Comparison of ENCODE assay signal across 8 mouse cellular contexts in genomic region chr17:67869731-67870601, GRCm38 (mm10).
DNase-seq lines count a peak whose midpoint lies in the region; ATAC-seq and TF ChIP-seq lines count a peak whose summit lies in the region.

No protein-coding gene starts in this region.

- 72% methylated on average over 23 of the region's 23 CpGs for WGBS in midbrain, embryonic 11.5 days
- WGBS in stomach, embryonic 16.5 days = 72% methylated on average over 23 of the region's 23 CpGs

- intact Hi-C loops in left cerebral cortex, adult 2 months (cut with DNase I) = no loop called here

- TF ChIP-seq CTCF in left cerebral cortex, adult 2 months (IDR thresholded peaks at IDR 0.05) = peak; percentile 83

- no peaks in the 10 kb centered on the region for H3K27me3 ChIP-seq in midbrain, embryonic 11.5 days (ENCODE audit: control insufficient read depth, insufficient read depth, low read length)
- H3K27me3 ChIP-seq in stomach, embryonic 16.5 days (ENCODE audit: control insufficient read depth, insufficient read depth, low read length) = no peaks in the 10 kb centered on the region

- DNase-seq in cerebellum, adult 11-12 months = no peak
- DNase-seq in cerebellum, postnatal 25 days = peak; percentile 71 to 87
- peak; percentile 63 to 65 for DNase-seq in frontal cortex, postnatal 25 days (ENCODE audit: low spot score in 2 of 2)
- DNase-seq in hindlimb bud, embryonic 11.5 days (ENCODE audit: extremely low spot score, low read depth, low spot score) = peak; percentile 39
- peak; percentile 70 to 76 for DNase-seq in left cerebral cortex, adult 2 months (ENCODE audit: extremely low spot score in 1 of 2, low spot score in 2 of 2)
- DNase-seq in midbrain, embryonic 11.5 days (ENCODE audit: low spot score, missing footprints) = peak; percentile 97

- no peak overlapping the region for H3K4me3 ChIP-seq in left cerebral cortex, adult 2 months
- no peak overlapping the region for H3K4me3 ChIP-seq in midbrain, embryonic 11.5 days (ENCODE audit: low read depth, low read length)
- no peak overlapping the region for H3K4me3 ChIP-seq in stomach, embryonic 16.5 days (replicated peaks; ENCODE audit: low read length)

- no peaks in the 10 kb centered on the region for H3K9me3 ChIP-seq in midbrain, embryonic 11.5 days (ENCODE audit: control insufficient read depth, low read length)
- H3K9me3 ChIP-seq in stomach, embryonic 16.5 days (replicated peaks; ENCODE audit: control insufficient read depth, low read length) = no peaks in the 10 kb centered on the region

- no peaks in the 10 kb centered on the region for H3K4me1 ChIP-seq in midbrain, embryonic 11.5 days (ENCODE audit: control insufficient read depth, insufficient read depth, low read length)
- H3K4me1 ChIP-seq in stomach, embryonic 16.5 days (ENCODE audit: control insufficient read depth, insufficient read depth, low read length) = no peaks in the 10 kb centered on the region

- H3K9ac ChIP-seq in midbrain, embryonic 11.5 days (ENCODE audit: low read length) = no peak overlapping the region
- H3K9ac ChIP-seq in stomach, embryonic 16.5 days (ENCODE audit: low read length) = no peak overlapping the region

- peak; percentile 24; the same call in 1 of the 2 replicates for ATAC-seq in cerebellum, adult (ENCODE audit: insufficient number of reproducible peaks, low FRiP score, low TSS enrichment)
- ATAC-seq in midbrain, embryonic 11.5 days (ENCODE audit: low FRiP score) = peak; percentile 63; the same call in 1 of the 2 replicates
- ATAC-seq in stomach, embryonic 16.5 days (ENCODE audit: insufficient read depth, low FRiP score) = peak; percentile 42; the same call in 1 of the 2 replicates

- H3K4me2 ChIP-seq in midbrain, embryonic 11.5 days = no peak overlapping the region
- no peak overlapping the region for H3K4me2 ChIP-seq in stomach, embryonic 16.5 days (ENCODE audit: low read depth, low read length)

- H3K27ac ChIP-seq in left cerebral cortex, adult 2 months = no peak overlapping the region
- H3K27ac ChIP-seq in midbrain, embryonic 11.5 days (ENCODE audit: low read depth, low read length) = no peak overlapping the region
- no peak overlapping the region for H3K27ac ChIP-seq in stomach, embryonic 16.5 days (ENCODE audit: low read length)

- H3K36me3 ChIP-seq in midbrain, embryonic 11.5 days (ENCODE audit: control insufficient read depth, insufficient read depth, low read length) = no peaks in the 10 kb centered on the region
- peaks cover 17% of the 10 kb centered on the region for H3K36me3 ChIP-seq in stomach, embryonic 16.5 days (ENCODE audit: control insufficient read depth, insufficient read depth, low read length)
